ENCODE assay signal across 11 mouse cellular contexts in the genomic region with DNA sequence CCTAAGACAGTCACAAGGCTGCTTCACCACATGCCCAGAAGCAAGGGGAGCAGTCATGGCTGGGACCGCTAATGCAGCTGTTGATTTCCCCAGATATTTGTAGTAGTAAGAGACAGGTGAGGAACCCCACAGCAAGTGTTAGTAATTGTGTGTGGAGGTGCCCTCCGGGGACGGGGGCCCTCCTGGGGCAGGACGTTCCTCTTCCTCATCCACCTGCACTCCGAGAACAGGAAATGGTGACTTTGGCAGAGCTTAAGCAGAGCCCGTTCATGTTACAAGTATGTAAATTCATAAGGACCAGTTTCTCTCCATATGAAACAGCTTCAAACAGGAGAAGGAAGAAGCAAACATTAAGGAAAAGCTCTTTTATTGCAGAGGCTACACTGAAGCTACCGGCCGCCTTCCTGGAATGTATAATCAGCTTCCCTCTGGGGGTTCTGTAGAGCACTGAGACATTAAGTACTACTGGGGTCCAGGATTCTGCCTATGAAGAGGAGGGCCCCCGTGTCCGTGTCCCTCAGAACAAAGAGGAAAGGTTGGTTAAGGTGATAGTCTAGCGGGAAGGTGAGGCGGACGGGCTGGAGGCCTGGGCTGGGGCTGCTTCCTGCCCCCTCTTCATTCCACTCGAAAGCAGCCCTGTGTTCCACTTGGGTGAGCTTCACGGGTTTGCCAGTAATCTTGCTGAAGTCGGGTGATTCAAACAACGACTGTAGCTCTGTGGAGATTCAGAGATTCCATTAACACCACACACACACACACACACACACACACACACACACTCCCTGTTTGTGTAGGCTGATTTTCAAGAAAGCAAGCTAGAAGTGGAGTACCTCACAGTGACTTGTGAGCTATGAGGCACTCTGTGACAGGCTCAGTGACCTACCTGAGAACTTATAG. TPM values are rescaled to one million over a fixed set of nuclear protein-coding genes. Genes with fewer than 3 reads are reported as not detected.
DNase-seq lines count a peak whose midpoint lies in the region; ATAC-seq and TF ChIP-seq lines count a peak whose summit lies in the region.
"Had no signal": no experiment of that assay in that cellular context is flagged by ENCODE, and none has a peak within 500 bp of the region (broad histone marks: within the 10 kb centered on the region; RNA-seq: fewer than 3 reads in every experiment).

No protein-coding gene starts in this region.

- peak; percentile 20; the same call in 1 of the 2 replicates for TF ChIP-seq POLR2A in CH12.LX (IDR thresholded peaks at IDR 0.05; ENCODE audit: low read depth, low read length)

- H3K27me3 ChIP-seq in hindbrain, embryonic 13.5 days, result no peaks in the 10 kb centered on the region
- H3K27me3 ChIP-seq in hindbrain, embryonic 14.5 days (ENCODE audit: control insufficient read depth, insufficient read depth, low read length), result no peaks in the 10 kb centered on the region
- no peaks in the 10 kb centered on the region for H3K27me3 ChIP-seq in CH12.LX (replicated peaks)
- no peaks in the 10 kb centered on the region for H3K27me3 ChIP-seq in kidney, embryonic 15.5 days
- no peaks in the 10 kb centered on the region for H3K27me3 ChIP-seq in forebrain, embryonic 11.5 days (ENCODE audit: control insufficient read depth, insufficient read depth, low read length)
- H3K27me3 ChIP-seq: lung, embryonic 15.5 days had no signal

- no peak overlapping the region for H3K4me2 ChIP-seq in hindbrain, embryonic 13.5 days
- no peak overlapping the region for H3K4me2 ChIP-seq in hindbrain, embryonic 14.5 days (replicated peaks)
- peak overlapping the region; percentile 64 for H3K4me2 ChIP-seq in CH12.LX (ENCODE audit: insufficient read depth, low read depth, poor library complexity, severe bottlenecking)
- H3K4me2 ChIP-seq in kidney, embryonic 15.5 days, result no peak overlapping the region
- H3K4me2 ChIP-seq in forebrain, embryonic 11.5 days (ENCODE audit: low read depth, low read length, severe bottlenecking), result no peak overlapping the region
- H3K4me2 ChIP-seq: lung, embryonic 15.5 days had no signal

- TF ChIP-seq RAD21 in CH12.LX (IDR thresholded peaks at IDR 0.05; ENCODE audit: low read depth, low read length), result no peak; the same call in none of the 2 replicates

- H3K36me3 ChIP-seq in hindbrain, embryonic 13.5 days, result no peaks in the 10 kb centered on the region; the same call in 1 of the 2 replicates
- H3K36me3 ChIP-seq in hindbrain, embryonic 14.5 days (replicated peaks; ENCODE audit: control insufficient read depth, insufficient read depth), result no peaks in the 10 kb centered on the region
- H3K36me3 ChIP-seq in CH12.LX (replicated peaks in 1 of 2; ENCODE audit: control insufficient read depth in 1 of 2, insufficient read depth in 1 of 2, low read length in 1 of 2), result peaks cover 4 to 18% of the 10 kb centered on the region in 2 experiments
- peaks cover 17% of the 10 kb centered on the region for H3K36me3 ChIP-seq in kidney, embryonic 15.5 days
- H3K36me3 ChIP-seq in forebrain, embryonic 11.5 days (ENCODE audit: control insufficient read depth, insufficient read depth, low read length), result no peaks in the 10 kb centered on the region
- H3K36me3 ChIP-seq: lung, embryonic 15.5 days had no signal

- TF ChIP-seq EP300 in CH12.LX (IDR thresholded peaks at IDR 0.05; ENCODE audit: low read length), result peak; percentile 81

- H3K9me3 ChIP-seq in hindbrain, embryonic 13.5 days, result no peaks in the 10 kb centered on the region
- no peaks in the 10 kb centered on the region for H3K9me3 ChIP-seq in hindbrain, embryonic 14.5 days (ENCODE audit: control insufficient read depth, low read length)
- no peaks in the 10 kb centered on the region for H3K9me3 ChIP-seq in CH12.LX (replicated peaks; ENCODE audit: low read length)
- H3K9me3 ChIP-seq in kidney, embryonic 15.5 days (replicated peaks), result no peaks in the 10 kb centered on the region
- no peaks in the 10 kb centered on the region for H3K9me3 ChIP-seq in forebrain, embryonic 11.5 days (ENCODE audit: control insufficient read depth, low read length)
- H3K9me3 ChIP-seq: lung, embryonic 15.5 days had no signal

- no peak for TF ChIP-seq CTCF in CH12.LX (conservative IDR thresholded peaks at IDR 0.05 in 1 of 2, IDR thresholded peaks at IDR 0.05 in 1 of 2; ENCODE audit: low read depth in 2 of 2, low read length in 2 of 2)

- no peaks in the 10 kb centered on the region for H3K79me2 ChIP-seq in CH12.LX (replicated peaks; ENCODE audit: control insufficient read depth, extremely low read depth, insufficient read depth, poor library complexity, severe bottlenecking)

- in situ Hi-C loops in CH12.LX (cut with MboI; ENCODE audit: low pct_ligation_motif_present, low pct_unique_long_range_greater_than_20kb, low sequenced_read_pairs), result loop anchor here (5.0 kb wide), 1 partner anchor 47 kb away; no protein-coding TSS in a partner anchor

- 0 out of 2 replicates have a peak overlapping the region, but pooled peaks have one; percentile 35 for H3K27ac ChIP-seq in hindbrain, embryonic 13.5 days
- H3K27ac ChIP-seq in hindbrain, embryonic 14.5 days, result no peak overlapping the region
- H3K27ac ChIP-seq in CH12.LX (ENCODE audit: insufficient read depth, low read depth), result peak overlapping the region; percentile 60
- H3K27ac ChIP-seq in kidney, embryonic 15.5 days, result peak overlapping the region; percentile 82
- no peak overlapping the region for H3K27ac ChIP-seq in forebrain, embryonic 11.5 days (ENCODE audit: low read depth, low read length)
- H3K27ac ChIP-seq: lung, embryonic 15.5 days had no signal

- no peak overlapping the region for H3K4me3 ChIP-seq in hindbrain, embryonic 13.5 days
- no peak overlapping the region for H3K4me3 ChIP-seq in hindbrain, embryonic 14.5 days (replicated peaks; ENCODE audit: low read length)
- peak overlapping the region in 2 of 3 experiments; percentile 18 to 39 for H3K4me3 ChIP-seq in CH12.LX (replicated peaks in 1 of 3; ENCODE audit: low read depth in 2 of 3, low read length in 2 of 3, poor library complexity in 1 of 3)
- no peak overlapping the region for H3K4me3 ChIP-seq in kidney, embryonic 15.5 days (replicated peaks)
- no peak overlapping the region for H3K4me3 ChIP-seq in forebrain, embryonic 11.5 days (ENCODE audit: low read depth, low read length)
- H3K4me3 ChIP-seq: lung, embryonic 15.5 days had no signal

- no peak for ATAC-seq in hindbrain, embryonic 13.5 days (ENCODE audit: low FRiP score)
- ATAC-seq in hindbrain, embryonic 14.5 days (ENCODE audit: low FRiP score), result no peak
- peak; percentile 67; the same call in 1 of the 2 replicates for ATAC-seq in kidney, embryonic 15.5 days (replicated peaks; ENCODE audit: low FRiP score)
- no peak for ATAC-seq in forebrain, embryonic 11.5 days (replicated peaks; ENCODE audit: low FRiP score)

- no peak for DNase-seq in hindbrain, embryonic 14.5 days (ENCODE audit: low spot score)
- peak; percentile 76 for DNase-seq in CH12.LX (ENCODE audit: extremely low read depth)
- DNase-seq in thymus, adult 18-20 months, result peak; percentile 42 to 60
- DNase-seq in cerebellum, adult 9-10 months, result no peak
- DNase-seq in forebrain, embryonic 11.5 days (ENCODE audit: low spot score), result no peak
- DNase-seq in lung, postnatal 4 days, result no peak
- DNase-seq: heart, postnatal 14 days; left cerebral cortex, postnatal 4 days had no signal

- H3K4me1 ChIP-seq in hindbrain, embryonic 13.5 days (replicated peaks), result 0 out of 2 replicates have a peak, but pooled peaks cover 3% of the 10 kb centered on the region
- H3K4me1 ChIP-seq in hindbrain, embryonic 14.5 days (replicated peaks; ENCODE audit: control insufficient read depth, insufficient read depth, low read length), result no peaks in the 10 kb centered on the region
- peaks cover 36 to 63% of the 10 kb centered on the region in 2 experiments for H3K4me1 ChIP-seq in CH12.LX (ENCODE audit: control insufficient read depth in 1 of 2, insufficient read depth in 2 of 2)
- peaks cover 8% of the 10 kb centered on the region; the same call in 1 of the 2 replicates for H3K4me1 ChIP-seq in kidney, embryonic 15.5 days
- H3K4me1 ChIP-seq in forebrain, embryonic 11.5 days (replicated peaks; ENCODE audit: control insufficient read depth, insufficient read depth, low read length), result no peaks in the 10 kb centered on the region
- H3K4me1 ChIP-seq: lung, embryonic 15.5 days had no signal

- 81% methylated on average over 17 of the region's 17 CpGs for WGBS in hindbrain, embryonic 13.5 days
- 80% methylated on average over 17 of the region's 17 CpGs for WGBS in hindbrain, embryonic 14.5 days
- 55% methylated on average over 17 of the region's 17 CpGs for WGBS in kidney, embryonic 15.5 days
- WGBS in forebrain, embryonic 11.5 days, result 81% methylated on average over 17 of the region's 17 CpGs

- H3K9ac ChIP-seq in hindbrain, embryonic 13.5 days, result no peak overlapping the region
- no peak overlapping the region for H3K9ac ChIP-seq in hindbrain, embryonic 14.5 days
- peak overlapping the region; percentile 39 for H3K9ac ChIP-seq in CH12.LX (ENCODE audit: insufficient read depth, low read depth)
- H3K9ac ChIP-seq in kidney, embryonic 15.5 days, result no peak overlapping the region
- H3K9ac ChIP-seq in forebrain, embryonic 11.5 days (ENCODE audit: low read length), result no peak overlapping the region
- H3K9ac ChIP-seq: lung, embryonic 15.5 days had no signal

- dilution Hi-C loops in CH12.LX (cut with MboI; ENCODE audit: extremely low pct_ligation_motif_present, extremely low pct_unique_long_range_greater_than_20kb, low sequenced_read_pairs), result no loop called here

RNA-seq across cellular contexts. Expression of a gene that starts 12.6 kb away (rescaled TPM):
- 55.4 and 63.1 TPM in 2 replicates for polyA plus RNA-seq in hindbrain, embryonic 13.5 days (2015; fragmentation: Nextera tagmentation; extraction: Ambion mirVana)
- 49.9 and 66.1 TPM in 2 replicates for polyA plus RNA-seq in hindbrain, embryonic 14.5 days (2014; fragmentation: Nextera tagmentation; extraction: Ambion mirVana)
- total RNA-seq in CH12.LX (2012; rRNA removed), result 26.0 and 30.3 TPM in 2 replicates
- total RNA-seq in CH12.LX (2014; rRNA removed), result 56.5 and 58.4 TPM in 2 replicates
- 119 and 131 TPM in 2 replicates for polyA plus RNA-seq in CH12.LX (2012; ENCODE audit: insufficient read length, low read depth)
- 129 and 140 TPM in 2 replicates for polyA plus RNA-seq in kidney, embryonic 15.5 days (2015; fragmentation: Nextera tagmentation; extraction: Ambion mirVana)
- 53.6 and 69.3 TPM in 2 replicates for polyA plus RNA-seq in forebrain, embryonic 11.5 days (2014; fragmentation: Nextera tagmentation; extraction: Ambion mirVana)

RNA-seq across cellular contexts. Expression of a gene that starts 29.5 kb away (rescaled TPM):
- 0.12 TPM in 1 of 2 replicates, not detected in the other for polyA plus RNA-seq in hindbrain, embryonic 13.5 days (2015; fragmentation: Nextera tagmentation; extraction: Ambion mirVana)
- not detected in 2 replicates for polyA plus RNA-seq in hindbrain, embryonic 14.5 days (2014; fragmentation: Nextera tagmentation; extraction: Ambion mirVana)
- total RNA-seq in CH12.LX (2012; rRNA removed) (0.08 TPM in 1 of 2 replicates, not detected in the other), CH12.LX (2014; rRNA removed) (0.11 TPM in 1 of 2 replicates, not detected in the other)
- polyA plus RNA-seq in CH12.LX (2012; ENCODE audit: insufficient read length, low read depth), result 0.26 TPM in 1 of 2 replicates, not detected in the other
- 35.4 and 47.2 TPM in 2 replicates for polyA plus RNA-seq in kidney, embryonic 15.5 days (2015; fragmentation: Nextera tagmentation; extraction: Ambion mirVana)
- polyA plus RNA-seq in forebrain, embryonic 11.5 days (2014; fragmentation: Nextera tagmentation; extraction: Ambion mirVana), result not detected in 2 replicates
- total RNA-seq: heart, postnatal 14 days had no signal

RNA-seq across cellular contexts. Expression of a gene that starts 44.6 kb away (rescaled TPM):
- polyA plus RNA-seq in hindbrain, embryonic 13.5 days (2015; fragmentation: Nextera tagmentation; extraction: Ambion mirVana), result 6.2 and 7.1 TPM in 2 replicates
- 6.5 and 7.9 TPM in 2 replicates for polyA plus RNA-seq in hindbrain, embryonic 14.5 days (2014; fragmentation: Nextera tagmentation; extraction: Ambion mirVana)
- total RNA-seq in CH12.LX (2012; rRNA removed) (14.3 and 16.3 TPM in 2 replicates), CH12.LX (2014; rRNA removed) (3.0 and 3.1 TPM in 2 replicates)
- polyA plus RNA-seq in CH12.LX (2012; ENCODE audit: insufficient read length, low read depth), result 12.7 and 13.7 TPM in 2 replicates
- polyA plus RNA-seq in kidney, embryonic 15.5 days (2015; fragmentation: Nextera tagmentation; extraction: Ambion mirVana), result 5.0 and 6.2 TPM in 2 replicates
- polyA plus RNA-seq in forebrain, embryonic 11.5 days (2014; fragmentation: Nextera tagmentation; extraction: Ambion mirVana), result 6.3 and 6.5 TPM in 2 replicates

RNA-seq across cellular contexts. Expression of a gene that starts 51.6 kb away (rescaled TPM):
- polyA plus RNA-seq in hindbrain, embryonic 13.5 days (2015; fragmentation: Nextera tagmentation; extraction: Ambion mirVana), result 2.7 and 3.4 TPM in 2 replicates
- polyA plus RNA-seq in hindbrain, embryonic 14.5 days (2014; fragmentation: Nextera tagmentation; extraction: Ambion mirVana), result 1.6 and 4.5 TPM in 2 replicates
- 0.17 and 0.81 TPM in 2 replicates for total RNA-seq in CH12.LX (2012; rRNA removed)
- total RNA-seq in CH12.LX (2014; rRNA removed), result not detected in 2 replicates
- polyA plus RNA-seq in CH12.LX (2012; ENCODE audit: insufficient read length, low read depth), result 0.40 and 0.86 TPM in 2 replicates
- polyA plus RNA-seq in kidney, embryonic 15.5 days (2015; fragmentation: Nextera tagmentation; extraction: Ambion mirVana), result 22.6 and 24.5 TPM in 2 replicates
- polyA plus RNA-seq in forebrain, embryonic 11.5 days (2014; fragmentation: Nextera tagmentation; extraction: Ambion mirVana), result 9.5 TPM in 2 replicates

Comparison
In these comparisons a context has a peak if more than half of its experiments do, and no peak if none do; other contexts are left out.
1. H3K27ac ChIP-seq: peak in hindbrain, embryonic 13.5 days (single experiment), CH12.LX (single experiment) and kidney, embryonic 15.5 days (single experiment); none in hindbrain, embryonic 14.5 days (single experiment) and forebrain, embryonic 11.5 days (single experiment).
2. H3K4me3 ChIP-seq: peak in CH12.LX (2 of 3); none in hindbrain, embryonic 13.5 days (single experiment), hindbrain, embryonic 14.5 days (single experiment), kidney, embryonic 15.5 days (single experiment) and forebrain, embryonic 11.5 days (single experiment).
3. DNase-seq: peak in CH12.LX (single experiment) and thymus, adult 18-20 months (2 of 2); none in hindbrain, embryonic 14.5 days (single experiment), cerebellum, adult 9-10 months (single experiment), forebrain, embryonic 11.5 days (single experiment) and lung, postnatal 4 days (0 of 2).
4. RNA of a gene that starts 29.5 kb away (polyA plus RNA-seq): 35.4 to 47.2 TPM in kidney, embryonic 15.5 days; 0.26 TPM in CH12.LX, 0.12 TPM in hindbrain, embryonic 13.5 days, not detected in hindbrain, embryonic 14.5 days and not detected in forebrain, embryonic 11.5 days; every median in the first group is over 10 times any median in the second.